Mouse (Mus musculus) ES-E14 (cell line): ENCODE data around the gene Foxp1.

Experiments
- CHD2 ChIP-seq: IDR thresholded peaks from 2 replicates; pipeline ENCODE4 v1.6.1; 2014; ENCODE audit warnings: mild to moderate bottlenecking, low read depth, low read length, inconsistent platforms
- HCFC1 ChIP-seq: IDR thresholded peaks from 2 replicates; pipeline ENCODE4 v1.6.1; 2012; ENCODE audit warnings: low read length, inconsistent platforms, borderline replicate concordance; ENCODE audit not compliant: insufficient read depth
- MAFK ChIP-seq: IDR thresholded peaks from 2 replicates; pipeline ENCODE4 v1.6.1; 2014; ENCODE audit warnings: mild to moderate bottlenecking, low read depth, low read length, inconsistent platforms; ENCODE audit not compliant: insufficient read depth
- ZC3H11A ChIP-seq: IDR thresholded peaks from 2 replicates; pipeline ENCODE4 v1.6.1; 2012; ENCODE audit warnings: low read depth, mild to moderate bottlenecking, inconsistent platforms, low read length, borderline replicate concordance
- ZNF384 ChIP-seq: IDR thresholded peaks from 2 replicates; pipeline ENCODE4 v1.6.1; 2012; ENCODE audit warnings: low read depth, low read length, inconsistent platforms

GRCm38 (mm10) chr6:99008565-99008964 lies 514.0 kb downstream of the Foxp1 start:
- TF ChIP-seq HCFC1 (no peak), MAFK (no peak), ZNF384 (no peak), ZC3H11A (no peak), CHD2 (no peak)
